Mouse (Mus musculus) liver, embryonic 13.5 days (tissue): ENCODE measurements around the gene Ung. TPM values are rescaled to one million over a fixed set of nuclear protein-coding genes. Genes with fewer than 3 reads are reported as not detected.

ENCODE experiments used
- ATAC-seq: fragments of 200-750 bp; cut with Nextera tagmentation; 2 replicates; pipeline ENCODE4 v1.8.0; 2017; ENCODE audit warnings: low read depth, mild to moderate bottlenecking, moderate number of reproducible peaks, moderate library complexity
- DNase-seq: peaks from one replicate; pipeline ENCODE4 v3.0.0; 2022
- H3K27ac ChIP-seq: fragments of 300-500 bp; sonication (generic); 2 replicates; pipeline ENCODE4 v1.5.1; 2015; ENCODE audit warnings: moderate library complexity, mild to moderate bottlenecking, inconsistent platforms
- H3K27me3 ChIP-seq: fragments of 300-500 bp; sonication (generic); 2 replicates; pipeline ENCODE4 v1.6.1; 2015; ENCODE audit warnings: mild to moderate bottlenecking, inconsistent platforms
- H3K36me3 ChIP-seq: fragments of 300-500 bp; sonication (generic); 2 replicates; pipeline ENCODE4 v1.6.1; 2015; ENCODE audit warnings: mild to moderate bottlenecking, inconsistent platforms
- H3K4me1 ChIP-seq: fragments of 300-500 bp; sonication (generic); replicated peaks from 2 replicates; pipeline ENCODE4 v1.6.1; 2015; ENCODE audit warnings: inconsistent platforms
- H3K4me2 ChIP-seq: fragments of 300-500 bp; sonication (generic); 2 replicates; pipeline ENCODE4 v1.6.1; 2015; ENCODE audit warnings: inconsistent platforms, mild to moderate bottlenecking, moderate library complexity
- H3K4me3 ChIP-seq: fragments of 300-500 bp; sonication (generic); replicated peaks from 2 replicates; pipeline ENCODE4 v1.5.1; 2015; ENCODE audit warnings: mild to moderate bottlenecking, inconsistent platforms
- H3K9ac ChIP-seq: fragments of 300-500 bp; sonication (generic); 2 replicates; pipeline ENCODE4 v1.6.1; 2015; ENCODE audit warnings: mild to moderate bottlenecking, inconsistent platforms
- H3K9me3 ChIP-seq: fragments of 300-500 bp; sonication (generic); replicated peaks from 2 replicates; pipeline ENCODE4 v1.6.1; 2016; ENCODE audit warnings: inconsistent platforms
- WGBS: fragments of 180-500 bp; shearing (Covaris S2); methylation state at CpG from one replicate; pipeline ENCODE4 v1.1.7; 2015; ENCODE audit not compliant: insufficient replicate concordance; 5-methylcytosine and 5-hydroxymethylcytosine counted together
- polyA plus RNA-seq: library from polyadenylated mRNA; unstranded; fragments of >200 nt; fragmentation: Nextera tagmentation; extraction: Ambion mirVana; gene quantifications from 2 replicates; pipeline ENCODE4 v1.2.1, GENCODE M21; 2015

Ung gene
- polyA plus RNA-seq, 1 experiment from 2014 or later: 28.9 TPM

GRCm38 (mm10) chr5:114113334-114113733, 16.9 kb upstream of the Ung start:
- H3K36me3 ChIP-seq: peaks cover 71% of the 10 kb centered on the region
- 78% methylated on average over 6 of the region's 6 CpGs for WGBS

GRCm38 (mm10) chr5:114115030-114115429, 15.2 kb upstream of the Ung start:
- 71% methylated on average over 5 of the region's 5 CpGs for WGBS
- H3K36me3 ChIP-seq: peaks cover 68% of the 10 kb centered on the region

More at GRCm38 (mm10) chr5:114113334-114113733, 16.9 kb upstream of the Ung start:
- no peak overlapping the region for H3K27ac ChIP-seq
- no peak for ATAC-seq
- no peaks in the 10 kb centered on the region for H3K27me3 ChIP-seq
- DNase-seq: no peak
- H3K9me3 ChIP-seq: no peaks in the 10 kb centered on the region
- H3K9ac ChIP-seq: no peak overlapping the region
- no peak overlapping the region for H3K4me2 ChIP-seq
- H3K4me1 ChIP-seq: no peaks in the 10 kb centered on the region
- no peak overlapping the region for H3K4me3 ChIP-seq

DNA sequence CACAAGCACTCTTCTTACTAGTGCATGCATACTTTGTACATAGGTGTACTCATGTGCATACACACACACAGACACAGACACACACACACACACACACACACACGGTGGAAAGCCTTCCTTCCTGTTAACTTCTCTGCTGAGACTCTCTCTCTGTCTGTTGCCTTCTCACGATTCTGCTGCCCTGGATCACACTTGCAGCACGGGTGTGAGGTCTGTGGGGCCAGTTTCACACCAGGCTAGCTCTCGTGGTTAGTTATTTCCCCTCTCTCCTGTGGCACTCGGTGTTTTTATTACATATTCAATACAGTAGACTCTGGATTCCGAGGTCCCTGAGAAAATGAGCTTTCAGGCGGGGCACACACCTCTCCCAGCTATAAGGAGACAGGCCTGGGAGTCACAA, 13.6 kb upstream of the Ung start:
- Histone ChIP-seq H3K36me3 (peaks cover 67% of the 10 kb centered on the region), H3K4me1 (no peaks in the 10 kb centered on the region), H3K27me3 (no peaks in the 10 kb centered on the region), H3K9ac (no peak overlapping the region), H3K9me3 (no peaks in the 10 kb centered on the region), H3K4me3 (no peak overlapping the region), H3K27ac (no peak overlapping the region), H3K4me2 (no peak overlapping the region)
- ATAC-seq: no peak
- no peak for DNase-seq
- 51% methylated on average over 7 of the region's 7 CpGs for WGBS

More at GRCm38 (mm10) chr5:114115030-114115429, 15.2 kb upstream of the Ung start:
- H3K4me1 ChIP-seq: no peaks in the 10 kb centered on the region
- no peaks in the 10 kb centered on the region for H3K27me3 ChIP-seq
- no peak overlapping the region for H3K9ac ChIP-seq
- no peak for ATAC-seq
- no peak overlapping the region for H3K4me3 ChIP-seq
- H3K27ac ChIP-seq: no peak overlapping the region
- no peaks in the 10 kb centered on the region for H3K9me3 ChIP-seq
- H3K4me2 ChIP-seq: no peak overlapping the region
- no peak for DNase-seq

DNA sequence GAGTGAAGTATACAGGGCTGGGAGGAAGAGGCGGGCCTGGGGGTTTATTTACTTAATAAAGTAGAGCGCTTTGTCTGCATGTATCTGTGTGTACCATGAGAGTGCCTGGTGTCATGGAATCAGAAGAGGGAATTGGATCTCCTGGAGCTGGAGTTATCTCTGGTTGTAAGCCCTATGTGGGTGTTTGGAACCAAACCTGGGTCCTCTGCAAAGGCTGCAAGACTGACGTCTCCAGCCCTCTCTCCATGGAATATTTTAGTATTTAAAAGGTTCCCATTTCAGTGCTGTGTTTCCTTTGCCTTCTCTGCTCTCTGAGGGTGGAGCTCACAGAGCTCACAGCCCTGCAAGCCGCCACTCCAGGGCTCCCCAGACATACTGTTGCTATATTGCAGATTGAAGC, 10.4 kb upstream of the Ung start:
- Histone ChIP-seq H3K4me1 (no peaks in the 10 kb centered on the region), H3K27ac (no peak overlapping the region), H3K9ac (no peak overlapping the region), H3K4me2 (no peak overlapping the region), H3K4me3 (no peak overlapping the region), H3K36me3 (peaks cover 70% of the 10 kb centered on the region), H3K27me3 (no peaks in the 10 kb centered on the region), H3K9me3 (no peaks in the 10 kb centered on the region)
- 76% methylated on average over 4 of the region's 4 CpGs for WGBS
- DNase-seq (no peak), ATAC-seq (no peak)

DNA sequence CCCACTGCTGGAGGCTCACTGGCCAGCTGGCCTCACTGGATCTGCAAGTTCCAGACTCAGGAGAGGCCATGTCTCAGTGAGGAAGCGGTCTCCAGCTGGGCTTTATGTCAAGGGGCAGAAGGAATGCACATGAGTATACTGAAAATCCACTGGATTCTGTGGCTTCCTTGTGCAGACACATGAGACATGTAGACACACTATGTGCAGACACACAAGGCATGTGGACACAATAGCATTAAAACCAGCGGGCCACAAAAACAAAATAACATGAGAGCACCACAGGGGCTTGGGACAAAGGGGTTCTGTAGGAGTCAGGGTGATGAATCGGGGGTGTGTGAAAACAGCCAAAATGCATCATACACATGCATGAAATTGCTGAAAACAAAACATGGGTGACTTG, 4.2 kb upstream of the Ung start:
- H3K27ac ChIP-seq: 0 out of 2 replicates have a peak overlapping the region, but pooled peaks have one; percentile 9
- H3K36me3 ChIP-seq: peaks cover 34% of the 10 kb centered on the region
- H3K4me2 ChIP-seq: peak overlapping the region; percentile 99; the same call in 1 of the 2 replicates
- DNase-seq: no peak
- ATAC-seq: no peak
- H3K9ac ChIP-seq: peak overlapping the region; percentile 27; the same call in 1 of the 2 replicates
- peaks cover 40% of the 10 kb centered on the region for H3K4me1 ChIP-seq
- WGBS: 69% methylated on average over 3 of the region's 3 CpGs
- no peaks in the 10 kb centered on the region for H3K9me3 ChIP-seq
- no peak overlapping the region for H3K4me3 ChIP-seq
- no peaks in the 10 kb centered on the region for H3K27me3 ChIP-seq

- DNase-seq (no peak), ATAC-seq (no peak)
- Histone ChIP-seq H3K27me3 (no peaks in the 10 kb centered on the region), H3K27ac (no peak overlapping the region), H3K4me3 (peak overlapping the region; percentile 73; the same call in 1 of the 2 replicates), H3K4me2 (peak overlapping the region; percentile 99), H3K4me1 (peaks cover 46% of the 10 kb centered on the region), H3K9me3 (no peaks in the 10 kb centered on the region), H3K36me3 (peaks cover 28% of the 10 kb centered on the region), H3K9ac (peak overlapping the region; percentile 27; the same call in 1 of the 2 replicates)
- WGBS: 68% methylated on average over 7 of the region's 7 CpGs
These were observed 3.5 kb upstream of the Ung start for GRCm38 (mm10) chr5:114126499-114127244.

DNA sequence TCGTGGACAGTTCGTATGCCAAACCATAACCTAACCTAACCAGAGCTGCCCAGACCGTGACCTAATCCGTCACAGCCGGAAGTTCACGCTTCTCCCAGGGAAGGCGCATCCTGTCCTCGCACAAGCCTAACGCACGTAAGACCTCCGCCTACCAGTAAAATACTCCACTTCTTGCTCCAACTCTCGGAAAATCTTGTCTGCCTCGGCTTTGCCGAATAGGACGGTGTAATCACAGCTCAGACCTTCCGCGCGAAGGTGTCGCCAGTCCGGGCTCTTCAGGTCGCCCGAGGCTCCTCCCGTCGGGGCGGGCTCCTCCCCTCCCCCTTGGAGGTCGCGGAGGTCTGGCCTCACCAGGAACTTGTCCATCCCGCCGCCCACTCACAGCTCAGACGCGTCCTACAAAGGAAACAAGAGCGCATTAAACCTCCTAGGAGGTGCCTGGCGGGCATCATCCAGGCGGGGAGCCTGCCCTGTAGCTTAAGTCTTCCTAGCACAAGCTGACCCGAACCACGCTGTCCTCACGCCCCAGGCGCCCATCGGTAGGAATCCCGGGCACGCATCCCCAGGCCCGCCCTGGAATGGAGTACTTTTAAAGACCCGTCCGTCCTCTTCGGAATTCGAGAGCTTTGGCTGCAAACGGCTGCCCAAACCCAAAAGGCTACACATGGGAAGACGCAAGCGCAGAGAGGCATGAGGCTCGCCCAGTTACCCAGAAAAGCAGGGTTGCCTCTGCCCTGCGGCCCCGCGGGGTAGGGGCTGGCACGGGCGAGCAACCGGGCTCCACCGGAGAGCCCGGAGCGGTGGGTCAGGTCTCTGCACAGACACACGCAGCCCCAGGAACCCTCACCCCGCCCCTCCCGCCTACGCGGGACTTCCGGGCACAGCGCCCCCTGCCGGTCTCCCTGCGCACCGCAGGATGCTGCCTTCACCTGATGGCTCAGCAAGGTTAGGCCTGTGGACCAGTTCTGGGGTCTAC, 2.5 kb upstream of the Ung start, which contains the start of gene Alkbh2:
Alkbh2 (minus strand) TSS at position 845 of the 976 bp plus-strand sequence.
- 1% methylated on average over 69 of the region's 69 CpGs for WGBS
- H3K9ac ChIP-seq: peak within 1 kb of the TSS; percentile 80

GRCm38 (mm10) chr5:114129550-114130210, 506 bp upstream of the Ung start:
- peak overlapping the region; percentile 72; the same call in 1 of the 2 replicates for H3K9ac ChIP-seq
- H3K27ac ChIP-seq: no peak overlapping the region
- WGBS: 73% methylated on average over 15 of the region's 15 CpGs
- DNase-seq: no peak
- H3K36me3 ChIP-seq: peaks cover 12% of the 10 kb centered on the region; the same call in 1 of the 2 replicates
- peak overlapping the region; percentile 99 for H3K4me2 ChIP-seq
- ATAC-seq: no peak
- peak overlapping the region; percentile 80 for H3K4me3 ChIP-seq
- no peaks in the 10 kb centered on the region for H3K27me3 ChIP-seq
- no peaks in the 10 kb centered on the region for H3K9me3 ChIP-seq
- peaks cover 76% of the 10 kb centered on the region for H3K4me1 ChIP-seq

More for the DNA sequence above, 2.5 kb upstream of the Ung start, which contains the start of gene Alkbh2:
- Histone ChIP-seq H3K4me2 (peak within 1 kb of the TSS; percentile 99), H3K27me3 (no peaks in the 10 kb centered on the region), H3K4me3 (peak within 1 kb of the TSS; percentile 73), H3K4me1 (peaks cover 56% of the 10 kb centered on the region), H3K9me3 (no peaks in the 10 kb centered on the region), H3K36me3 (peaks cover 23% of the 10 kb centered on the region), H3K27ac (peak within 1 kb of the TSS; percentile 79)
- ATAC-seq (peak; percentile 13), DNase-seq (peak; percentile 79)

DNA sequence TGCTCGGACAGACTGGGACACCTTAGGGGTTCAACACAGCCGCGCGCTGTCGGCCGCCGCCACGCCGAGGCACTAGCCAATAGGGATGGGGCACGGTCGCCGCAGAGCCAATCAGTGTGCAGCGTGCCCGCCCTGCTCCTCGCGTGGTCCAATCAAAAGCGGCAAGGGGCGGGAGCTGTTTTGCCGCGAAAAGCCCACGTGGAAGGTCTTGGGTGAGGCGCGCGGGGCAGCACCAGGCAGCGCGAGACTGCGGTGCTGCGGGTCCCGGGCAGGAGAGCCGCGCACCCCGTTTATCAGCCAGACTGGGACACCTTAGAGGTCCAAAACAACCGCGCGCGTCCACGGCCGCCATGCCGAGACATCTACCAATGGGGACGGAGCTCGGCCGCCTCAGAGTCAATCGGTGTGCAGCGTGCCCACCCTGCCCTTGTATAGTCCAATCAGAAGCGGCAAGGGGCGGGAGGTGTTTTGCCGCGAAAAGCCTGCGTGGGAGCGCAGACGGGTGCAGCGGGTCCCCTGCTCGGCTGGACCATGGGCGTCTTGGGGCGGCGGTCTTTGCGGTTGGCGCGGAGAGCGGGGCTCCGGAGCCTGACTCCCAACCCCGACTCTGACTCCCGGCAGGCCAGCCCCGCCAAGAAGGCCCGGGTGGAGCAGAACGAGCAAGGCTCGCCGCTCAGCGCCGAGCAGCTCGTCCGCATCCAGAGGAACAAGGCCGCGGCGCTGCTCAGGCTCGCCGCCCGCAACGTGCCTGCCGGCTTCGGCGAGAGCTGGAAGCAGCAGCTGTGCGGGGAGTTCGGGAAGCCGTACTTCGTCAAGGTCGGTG, 723 bp downstream of the Ung start:
- Histone ChIP-seq H3K27me3 (no peaks in the 10 kb centered on the region), H3K4me3 (peak overlapping the region; percentile 80), H3K9ac (peak overlapping the region; percentile 72), H3K27ac (peak overlapping the region; percentile 66), H3K9me3 (no peaks in the 10 kb centered on the region), H3K4me2 (peak overlapping the region; percentile 99), H3K4me1 (peaks cover 77% of the 10 kb centered on the region), H3K36me3 (peaks cover 18% of the 10 kb centered on the region)
- WGBS: under 1% methylated on average over 85 of the region's 87 CpGs
- peak; percentile 92 for ATAC-seq
- peak; percentile 88 for DNase-seq

DNA sequence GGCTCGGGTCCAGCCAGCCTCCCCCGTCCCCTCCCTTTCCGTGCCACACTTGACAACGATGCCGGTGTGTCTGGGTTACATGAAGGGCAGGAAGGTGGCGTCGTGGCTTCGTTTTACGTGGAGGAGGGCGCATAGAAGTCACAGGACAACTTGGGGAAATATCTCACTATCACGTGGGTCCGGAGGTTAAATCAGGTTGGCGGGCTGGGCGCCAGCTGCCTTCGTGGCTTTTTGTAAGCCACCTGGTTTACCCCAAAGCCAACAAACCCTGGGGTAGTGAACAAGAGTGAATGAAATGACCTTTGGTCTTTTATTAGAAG, 1.3 kb downstream of the Ung start:
- WGBS: 2% methylated on average over 15 of the region's 15 CpGs

More for the DNA sequence above, 1.3 kb downstream of the Ung start:
- no peak for ATAC-seq
- peaks cover 71% of the 10 kb centered on the region for H3K4me1 ChIP-seq
- no peaks in the 10 kb centered on the region for H3K27me3 ChIP-seq
- peak overlapping the region; percentile 80 for H3K4me3 ChIP-seq
- peaks cover 24% of the 10 kb centered on the region for H3K36me3 ChIP-seq
- DNase-seq: no peak
- peak overlapping the region; percentile 72 for H3K9ac ChIP-seq
- peak overlapping the region; percentile 66 for H3K27ac ChIP-seq
- H3K9me3 ChIP-seq: no peaks in the 10 kb centered on the region
- H3K4me2 ChIP-seq: peak overlapping the region; percentile 99
